Mouse (Mus musculus) MEL (cell line): ENCODE measurements around the gene Ada. TPM values are rescaled to one million over a fixed set of nuclear protein-coding genes. Genes with fewer than 3 reads are reported as not detected.

Experiments used
- DNase-seq: peaks from one replicate; pipeline ENCODE4 v3.0.0; 2011; ENCODE audit warnings: low read depth, low spot score
- H3K27ac ChIP-seq: 2 replicates; pipeline ENCODE4 v1.5.1; 2012; ENCODE audit warnings: low read depth, mild to moderate bottlenecking, control low read depth, low read length, moderate library complexity; ENCODE audit not compliant: control insufficient read depth
- H3K27me3 ChIP-seq, 2 experiments: fragments of 150-350 bp in 1 of 2; sonication (generic) in 1 of 2; 2 replicates each; pipeline ENCODE4 v1.6.1; 2012; ENCODE audit warnings: low read length in 2 of 2, mild to moderate bottlenecking in 2 of 2, improper control_type of control experiment in 1 of 2, moderate library complexity in 1 of 2; ENCODE audit not compliant: insufficient read depth in 2 of 2, control insufficient read depth in 1 of 2
- H3K36me3 ChIP-seq, 2 experiments: 2 replicates each; pipeline ENCODE4 v1.6.1; 2012 to 2014; ENCODE audit warnings: low read length in 2 of 2, improper control_type of control experiment in 1 of 2, inconsistent platforms in 1 of 2, mild to moderate bottlenecking in 1 of 2; ENCODE audit not compliant: insufficient read depth in 2 of 2, control insufficient read depth in 1 of 2
- H3K4me1 ChIP-seq, 2 experiments: fragments of 150-350 bp in 1 of 2; sonication (generic) in 1 of 2; 2 replicates each; pipeline ENCODE4 v1.6.1; 2012; ENCODE audit warnings: low read length in 2 of 2, improper control_type of control experiment in 1 of 2, mild to moderate bottlenecking in 1 of 2; ENCODE audit not compliant: insufficient read depth in 2 of 2, control insufficient read depth in 1 of 2
- H3K4me3 ChIP-seq, 2 experiments: fragments of 150-350 bp in 1 of 2; sonication (generic) in 1 of 2; 2 replicates each; pipeline ENCODE4 v1.5.1; 2012; ENCODE audit warnings: low read depth in 2 of 2, low read length in 2 of 2, mild to moderate bottlenecking in 2 of 2, moderate library complexity in 2 of 2, control low read depth in 1 of 2, improper control_type of control experiment in 1 of 2; ENCODE audit not compliant: control insufficient read depth in 1 of 2, insufficient read depth in 1 of 2
- H3K79me2 ChIP-seq: 2 replicates; pipeline ENCODE4 v1.6.1; 2012; ENCODE audit warnings: mild to moderate bottlenecking, low read length, moderate library complexity; ENCODE audit not compliant: control insufficient read depth, poor library complexity, insufficient read depth
- H3K9ac ChIP-seq: 2 replicates; pipeline ENCODE4 v1.6.1; 2012; ENCODE audit warnings: low read depth, mild to moderate bottlenecking, control low read depth, low read length, moderate library complexity; ENCODE audit not compliant: control insufficient read depth, poor library complexity, severe bottlenecking
- H3K9me3 ChIP-seq: fragments of 150-350 bp; sonication (generic); replicated peaks from 2 replicates; pipeline ENCODE4 v1.6.1; 2012; ENCODE audit warnings: mild to moderate bottlenecking, low read length, improper control_type of control experiment, moderate library complexity; ENCODE audit not compliant: insufficient read depth
- BHLHE40 ChIP-seq: IDR thresholded peaks from 2 replicates; pipeline ENCODE4 v1.6.1; 2012; ENCODE audit warnings: low read depth, mild to moderate bottlenecking, inconsistent platforms, low read length, improper control_type of control experiment, borderline replicate concordance
- CHD1 ChIP-seq: IDR thresholded peaks from 2 replicates; pipeline ENCODE4 v1.6.1; 2012; ENCODE audit warnings: low read depth, mild to moderate bottlenecking, inconsistent platforms, low read length, improper control_type of control experiment
- ELF1 ChIP-seq: IDR thresholded peaks from 2 replicates; pipeline ENCODE4 v1.6.1; 2014; ENCODE audit warnings: low read depth, mild to moderate bottlenecking, inconsistent platforms, low read length, improper control_type of control experiment, moderate library complexity
- EP300 ChIP-seq, 2 experiments: IDR thresholded peaks; 2 replicates each; pipeline ENCODE4 v1.6.1; 2011; ENCODE audit warnings: improper control_type of control experiment in 2 of 2, low read length in 2 of 2, low read depth in 1 of 2, mild to moderate bottlenecking in 1 of 2
- ETS1 ChIP-seq: IDR thresholded peaks from 2 replicates; pipeline ENCODE4 v1.6.1; 2012; ENCODE audit warnings: low read depth, mild to moderate bottlenecking, inconsistent platforms, low read length, improper control_type of control experiment, moderate library complexity
- GATA1 ChIP-seq: IDR thresholded peaks from 2 replicates; pipeline ENCODE4 v1.6.1; 2011; ENCODE audit warnings: low read depth, low read length, improper control_type of control experiment
- KAT2A ChIP-seq: conservative IDR thresholded peaks from 2 replicates; pipeline ENCODE4 v1.6.1; 2012; ENCODE audit warnings: low read depth, low read length, improper control_type of control experiment, inconsistent platforms
- MAX ChIP-seq: IDR thresholded peaks from 2 replicates; pipeline ENCODE4 v1.6.1; 2011; ENCODE audit warnings: low read length, improper control_type of control experiment
- MAZ ChIP-seq: IDR thresholded peaks from 2 replicates; pipeline ENCODE4 v1.6.1; 2012; ENCODE audit warnings: low read depth, mild to moderate bottlenecking, inconsistent platforms, low read length, improper control_type of control experiment
- MXI1 ChIP-seq: IDR thresholded peaks from 2 replicates; pipeline ENCODE4 v1.6.1; 2011; ENCODE audit warnings: mild to moderate bottlenecking, low read depth, low read length, improper control_type of control experiment
- NELFE ChIP-seq: IDR thresholded peaks from 2 replicates; pipeline ENCODE4 v1.6.1; 2011; ENCODE audit warnings: low read depth, low read length, improper control_type of control experiment
- TCF12 ChIP-seq: IDR thresholded peaks from 2 replicates; pipeline ENCODE4 v1.6.1; 2014; ENCODE audit warnings: low read depth, mild to moderate bottlenecking, inconsistent platforms, low read length, improper control_type of control experiment, moderate library complexity
- UBTF ChIP-seq: IDR thresholded peaks from 2 replicates; pipeline ENCODE4 v1.6.1; 2012; ENCODE audit warnings: low read depth, mild to moderate bottlenecking, inconsistent platforms, low read length, improper control_type of control experiment, moderate library complexity, borderline replicate concordance; ENCODE audit not compliant: insufficient read depth
- USF1 ChIP-seq: IDR thresholded peaks from 2 replicates; pipeline ENCODE4 v1.6.1; 2014; ENCODE audit warnings: low read depth, mild to moderate bottlenecking, inconsistent platforms, low read length, improper control_type of control experiment, moderate library complexity
- ZKSCAN1 ChIP-seq: IDR thresholded peaks from 2 replicates; pipeline ENCODE4 v1.6.1; 2012; ENCODE audit warnings: low read depth, mild to moderate bottlenecking, inconsistent platforms, low read length, improper control_type of control experiment, moderate library complexity
- polyA plus RNA-seq, 2 experiments: library from polyadenylated mRNA; stranded (reverse) in 1 of 2; unstranded in 1 of 2; fragments of >175 nt in 1 of 2; fragments of >200 nt in 1 of 2; gene quantifications; 2 replicates each; pipeline versions ENCODE4 v1.2.1 to v1.2.4; 2012; ENCODE audit warnings: low replicate concordance in 2 of 2, low read depth in 1 of 2; ENCODE audit not compliant: insufficient read length in 2 of 2, insufficient read depth in 1 of 2, missing spikeins in 1 of 2
- total RNA-seq: library from RNA; depleted of rRNA; stranded (reverse); fragments of 300-350 nt; gene quantifications from 2 replicates; pipeline ENCODE4 v1.2.3, GENCODE M21; 2012

The Ada gene
- total and polyA plus RNA-seq, 3 experiments, result 35.1 to 36.5 TPM; not detected in 1

- H3K9me3 ChIP-seq, result no peaks in the 10 kb centered on the region
- H3K4me1 ChIP-seq, result peaks cover 33 to 36% of the 10 kb centered on the region in 2 experiments
- no peaks in the 10 kb centered on the region for H3K27me3 ChIP-seq
- 0 out of 2 replicates have a peak overlapping the region, but pooled peaks have one; percentile 8 for H3K27ac ChIP-seq
- peaks cover 0 to 38% of the 10 kb centered on the region in 2 experiments; a peak in 2 of 4 replicates for H3K36me3 ChIP-seq
- no peak for DNase-seq
- no peak overlapping the region for H3K9ac ChIP-seq
- no peak overlapping the region for H3K4me3 ChIP-seq
- H3K79me2 ChIP-seq, result no peaks in the 10 kb centered on the region
- TF ChIP-seq MXI1 (peak; percentile 78), NELFE (no peak), MAX (peak; percentile 56; the same call in 1 of the 2 replicates), CHD1 (no peak)
Observed at GRCm38 (mm10) chr2:163712473-163712872, 37.6 kb downstream of the Ada start.

GRCm38 (mm10) chr2:163711368-163711868, 38.6 kb downstream of the Ada start:
- Histone ChIP-seq H3K9me3 (no peaks in the 10 kb centered on the region), H3K27me3 (no peaks in the 10 kb centered on the region), H3K79me2 (no peaks in the 10 kb centered on the region), H3K36me3 (peaks cover 0 to 39% of the 10 kb centered on the region in 2 experiments; a peak in 2 of 4 replicates), H3K4me3 (no peak overlapping the region), H3K9ac (no peak overlapping the region), H3K27ac (no peak overlapping the region), H3K4me1 (peaks cover 34 to 36% of the 10 kb centered on the region in 2 experiments)
- no peak for DNase-seq
- TF ChIP-seq USF1 (no peak), GATA1 (no peak), UBTF (no peak), KAT2A (no peak)
- TF ChIP-seq, all 39 proteins: peak for 0

- TF ChIP-seq ETS1 (peak; percentile 65), ZKSCAN1 (no peak), MXI1 (peak; percentile 57), GATA1 (0 out of 2 replicates have a peak, but pooled peaks have one; percentile 2), BHLHE40 (no peak), ELF1 (no peak), MAX (no peak), MAZ (peak; percentile 41; the same call in 1 of the 2 replicates), TCF12 (0 out of 2 replicates have a peak, but pooled peaks have one; percentile 11), EP300 (IDR thresholded peaks at IDR 0.05; ENCODE audit: low read depth in 1 of 2, low read length in 2 of 2) (peak; percentile 41 to 42; a peak in 2 of 4 replicates)
- H3K36me3 ChIP-seq, result peaks cover 0 to 39% of the 10 kb centered on the region in 2 experiments; a peak in 2 of 4 replicates
- H3K4me3 ChIP-seq, result no peak overlapping the region
- H3K9ac ChIP-seq, result no peak overlapping the region
- DNase-seq, result peak; percentile 75
- H3K27ac ChIP-seq, result peak overlapping the region; percentile 11; the same call in 1 of the 2 replicates
- no peaks in the 10 kb centered on the region for H3K27me3 ChIP-seq
- no peaks in the 10 kb centered on the region for H3K9me3 ChIP-seq
- peaks cover 34 to 36% of the 10 kb centered on the region in 2 experiments for H3K4me1 ChIP-seq
- H3K79me2 ChIP-seq, result no peaks in the 10 kb centered on the region
Observed at GRCm38 (mm10) chr2:163710606-163711159, 39.4 kb downstream of the Ada start.
